Mouse (Mus musculus) gastrocnemius, postnatal 4 days (tissue): ENCODE measurements around the gene Fgfbp1. TPM values are rescaled to one million over a fixed set of nuclear protein-coding genes. Genes with fewer than 3 reads are reported as not detected.

Experiments used
- DNase-seq, 2 experiments: peaks; one replicate each; pipeline ENCODE4 v3.0.0; 2021 to 2022; ENCODE audit warnings: low spot score in 2 of 2, mixed read lengths in 2 of 2
- total RNA-seq, 2 experiments: library from RNA; stranded (reverse); gene quantifications; 2 replicates each; pipeline ENCODE4 v1.2.3; 2021

Fgfbp1 gene
- total RNA-seq, 2 experiments from 2014 or later, result not detected

DNA sequence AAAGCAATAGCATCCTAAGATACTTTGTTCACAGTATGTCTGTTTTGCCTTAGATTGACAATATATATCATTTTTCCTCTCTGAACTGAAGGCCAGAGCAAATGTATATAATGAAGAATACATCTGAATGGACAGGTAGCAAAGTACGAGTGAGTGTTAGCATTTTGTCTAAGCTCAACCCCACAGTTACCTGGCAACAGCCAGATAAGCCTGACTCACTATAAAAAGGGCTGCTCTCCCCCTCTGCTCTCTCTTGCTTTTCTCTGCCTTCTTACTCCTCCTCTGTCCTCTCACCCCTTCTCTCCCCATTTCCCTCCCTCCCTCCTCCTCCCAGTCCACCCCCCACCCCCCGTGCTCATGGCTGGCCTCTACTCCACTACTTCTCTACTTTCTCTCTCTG is 48.3 kb downstream of the Fgfbp1 start:
- DNase-seq, result no peak

Other genes starting within 250 kb of the Fgfbp1 start
- under 1 TPM; 0.25 to 0.36 TPM for gene Bst1, start 162.9 kb downstream of the Fgfbp1 start, total RNA-seq
- gene Fbxl5, start 160.1 kb downstream of the Fgfbp1 start, total RNA-seq, result 10 to 100 TPM; 32.4 to 35.5 TPM
- 1 to 10 TPM; 4.9 to 5.7 TPM for gene Cd38, start 113.2 kb downstream of the Fgfbp1 start, total RNA-seq
- 10 to 100 TPM in 1 of 2 experiments, 1 to 10 TPM in 1; 7.9 to 10.3 TPM for gene Gm7879, start 68.6 kb downstream of the Fgfbp1 start, total RNA-seq
- 10 to 100 TPM; 17.4 to 20.5 TPM for gene Prom1, start 120.3 kb upstream of the Fgfbp1 start, total RNA-seq
- gene Tapt1, start 244.8 kb upstream of the Fgfbp1 start, total RNA-seq, result 10 to 100 TPM; 40.7 TPM